Mouse (Mus musculus): Measurements from ENCODE around the gene Utp3. TPM values are rescaled to one million over a fixed set of nuclear protein-coding genes. Genes with fewer than 3 reads are reported as not detected.

The Utp3 gene
- total and polyA plus RNA-seq, 2 experiments from 2014 or later, result 29.6 to 53.9 TPM

DNA sequence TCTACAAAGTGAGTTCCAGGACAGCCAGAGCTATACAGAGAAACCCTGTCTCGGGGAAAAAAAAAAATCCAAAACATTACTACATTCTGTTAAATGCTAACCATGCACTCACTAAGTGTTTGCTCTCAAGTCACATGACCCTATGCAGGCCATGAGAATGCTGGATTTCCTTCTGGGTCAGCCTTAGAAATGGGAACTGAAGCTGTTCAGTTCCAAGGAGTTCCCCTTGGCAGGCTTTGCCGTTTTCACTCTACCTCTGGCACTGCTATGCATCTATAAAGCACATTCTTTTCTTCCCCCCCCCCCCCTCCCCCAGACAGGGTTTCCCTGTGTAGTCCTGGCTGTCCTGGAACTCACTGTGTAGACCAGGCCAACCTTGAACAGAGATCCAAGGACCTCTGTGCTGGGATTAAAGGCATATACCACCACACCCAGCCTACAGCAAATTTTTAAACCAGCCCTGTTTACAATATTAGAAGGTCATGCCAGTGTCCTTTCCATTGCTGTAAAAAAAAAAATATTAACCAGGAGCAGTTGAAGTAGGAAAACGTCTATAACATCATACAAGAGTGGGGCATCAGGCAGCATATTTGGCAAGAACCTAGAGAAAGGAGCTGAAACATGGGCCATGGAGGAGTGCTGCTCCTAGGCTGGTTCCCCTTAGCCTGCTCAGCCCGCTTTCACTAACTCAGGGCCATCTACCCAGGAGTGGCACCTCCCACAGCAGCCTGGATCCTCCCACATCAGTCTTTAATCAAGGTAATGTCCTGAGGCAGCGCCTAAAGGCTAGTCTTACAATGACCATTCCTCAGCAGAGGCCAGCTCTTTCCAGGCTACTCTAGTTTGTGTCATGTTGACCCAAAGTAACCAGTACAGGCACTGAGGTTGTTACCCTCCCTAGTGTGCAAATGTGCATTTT, 41.5 kb downstream of the Utp3 start:
- peaks cover 13% of the 10 kb centered on the region; the same call in 1 of the 2 replicates for H3K36me3 ChIP-seq (ENCODE audit: insufficient read depth)
- H3K27ac ChIP-seq (ENCODE audit: low read depth, low read length), result no peak overlapping the region
- 79% methylated on average over 5 of the region's 5 CpGs for WGBS
- H3K4me3 ChIP-seq (ENCODE audit: low read depth, low read length), result no peak overlapping the region
- H3K4me1 ChIP-seq (ENCODE audit: insufficient read depth), result no peaks in the 10 kb centered on the region
- TF ChIP-seq CTCF (IDR thresholded peaks at IDR 0.05; ENCODE audit: low read depth), result no peak
- ATAC-seq (no peak), DNase-seq (no peak)
- H3K9ac ChIP-seq, result no peak overlapping the region
- H3K9me3 ChIP-seq (ENCODE audit: low read length), result no peaks in the 10 kb centered on the region
- no peak overlapping the region for H3K4me2 ChIP-seq (ENCODE audit: low read depth)
- H3K27me3 ChIP-seq (ENCODE audit: insufficient read depth, low read length), result no peaks in the 10 kb centered on the region

DNA sequence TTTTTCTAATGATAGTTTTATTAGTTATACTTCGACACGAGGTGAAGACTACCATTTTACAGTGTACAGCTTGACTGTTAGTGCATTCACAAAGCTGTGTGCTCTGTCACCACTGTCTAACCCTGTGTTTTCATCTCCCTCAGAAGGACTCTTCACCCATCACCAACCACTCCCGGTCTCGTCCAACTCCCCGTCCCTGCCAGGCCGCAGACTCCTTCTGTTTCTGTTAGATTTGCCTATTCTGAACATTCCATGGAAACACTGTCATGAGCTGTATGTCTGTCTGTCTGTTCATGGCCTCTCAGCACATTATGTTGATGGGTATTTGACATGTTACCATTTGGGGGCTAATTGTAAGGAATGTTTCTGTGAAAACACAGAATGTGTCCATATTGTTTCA, 44.7 kb downstream of the Utp3 start:
- DNase-seq (no peak), ATAC-seq (no peak)
- Histone ChIP-seq H3K4me3 (ENCODE audit: low read depth, low read length) (no peak overlapping the region), H3K9ac (no peak overlapping the region), H3K36me3 (ENCODE audit: insufficient read depth) (peaks cover 10% of the 10 kb centered on the region; the same call in 1 of the 2 replicates), H3K4me1 (ENCODE audit: insufficient read depth) (no peaks in the 10 kb centered on the region), H3K9me3 (ENCODE audit: low read length) (no peaks in the 10 kb centered on the region), H3K4me2 (ENCODE audit: low read depth) (no peak overlapping the region), H3K27me3 (ENCODE audit: insufficient read depth, low read length) (no peaks in the 10 kb centered on the region), H3K27ac (ENCODE audit: low read depth, low read length) (no peak overlapping the region)
- 89% methylated on average over 6 of the region's 6 CpGs for WGBS
- no peak for TF ChIP-seq CTCF (IDR thresholded peaks at IDR 0.05; ENCODE audit: low read depth)

- no peak for TF ChIP-seq CTCF (IDR thresholded peaks at IDR 0.05; ENCODE audit: low read depth)
- Histone ChIP-seq H3K4me3 (ENCODE audit: low read depth, low read length) (no peak overlapping the region), H3K27me3 (ENCODE audit: insufficient read depth, low read length) (no peaks in the 10 kb centered on the region), H3K4me2 (ENCODE audit: low read depth) (no peak overlapping the region), H3K36me3 (ENCODE audit: insufficient read depth) (peaks cover 13% of the 10 kb centered on the region; the same call in 1 of the 2 replicates), H3K27ac (ENCODE audit: low read depth, low read length) (no peak overlapping the region), H3K4me1 (ENCODE audit: insufficient read depth) (no peaks in the 10 kb centered on the region), H3K9me3 (ENCODE audit: low read length) (no peaks in the 10 kb centered on the region), H3K9ac (no peak overlapping the region)
- WGBS, result 82% methylated on average over 2 of the region's 2 CpGs
- DNase-seq (no peak), ATAC-seq (no peak)
Measured at GRCm38 (mm10) chr5:88602030-88602429, 47.8 kb downstream of the Utp3 start.

- H3K9ac ChIP-seq, result no peak overlapping the region
- no peak for TF ChIP-seq CTCF (IDR thresholded peaks at IDR 0.05; ENCODE audit: low read depth)
- H3K4me3 ChIP-seq (ENCODE audit: low read depth, low read length), result no peak overlapping the region
- H3K4me1 ChIP-seq (ENCODE audit: insufficient read depth), result no peaks in the 10 kb centered on the region
- DNase-seq, result no peak
- H3K9me3 ChIP-seq (ENCODE audit: low read length), result no peaks in the 10 kb centered on the region
- 88% methylated on average over 3 of the region's 3 CpGs for WGBS
- ATAC-seq, result no peak
- no peak overlapping the region for H3K27ac ChIP-seq (ENCODE audit: low read depth, low read length)
- no peaks in the 10 kb centered on the region for H3K27me3 ChIP-seq (ENCODE audit: insufficient read depth, low read length)
- no peak overlapping the region for H3K4me2 ChIP-seq (ENCODE audit: low read depth)
- H3K36me3 ChIP-seq (ENCODE audit: insufficient read depth), result peaks cover 13% of the 10 kb centered on the region; the same call in 1 of the 2 replicates
Measured at GRCm38 (mm10) chr5:88602713-88603112, 48.5 kb downstream of the Utp3 start.

DNA sequence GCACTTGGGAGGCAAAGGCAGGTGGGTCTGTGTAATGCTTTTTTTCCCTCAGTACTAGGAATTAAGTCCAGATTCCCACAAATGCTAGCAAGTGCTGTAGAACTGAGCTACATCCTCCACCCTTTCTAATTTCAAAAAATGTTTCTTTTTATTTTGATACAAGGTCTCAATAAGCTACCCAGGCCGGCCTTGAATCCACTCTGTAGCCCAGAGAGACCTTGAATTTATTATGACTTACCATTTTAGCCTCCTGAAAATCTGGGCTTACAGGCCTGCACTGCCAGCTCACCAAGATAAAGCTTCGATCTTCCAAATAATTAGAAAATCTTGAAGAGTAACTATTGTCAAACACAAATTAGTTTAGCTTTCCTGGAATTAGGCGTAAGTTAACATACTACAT, 49.8 kb downstream of the Utp3 start:
- DNase-seq (no peak), ATAC-seq (no peak)
- Histone ChIP-seq H3K9ac (no peak overlapping the region), H3K36me3 (ENCODE audit: insufficient read depth) (peaks cover 10% of the 10 kb centered on the region; the same call in 1 of the 2 replicates), H3K4me1 (ENCODE audit: insufficient read depth) (no peaks in the 10 kb centered on the region), H3K4me3 (ENCODE audit: low read depth, low read length) (no peak overlapping the region), H3K27ac (ENCODE audit: low read depth, low read length) (no peak overlapping the region), H3K4me2 (ENCODE audit: low read depth) (no peak overlapping the region), H3K27me3 (ENCODE audit: insufficient read depth, low read length) (no peaks in the 10 kb centered on the region), H3K9me3 (ENCODE audit: low read length) (no peaks in the 10 kb centered on the region)
- 95% methylated on average over 3 of the region's 3 CpGs for WGBS
- no peak for TF ChIP-seq CTCF (IDR thresholded peaks at IDR 0.05; ENCODE audit: low read depth)

- H3K4me1 ChIP-seq (ENCODE audit: insufficient read depth), result no peaks in the 10 kb centered on the region
- H3K9me3 ChIP-seq (ENCODE audit: low read length), result no peaks in the 10 kb centered on the region
- H3K36me3 ChIP-seq (ENCODE audit: insufficient read depth), result peaks cover 9% of the 10 kb centered on the region; the same call in 1 of the 2 replicates
- H3K9ac ChIP-seq, result no peak overlapping the region
- DNase-seq (no peak), ATAC-seq (no peak)
- TF ChIP-seq CTCF (IDR thresholded peaks at IDR 0.05; ENCODE audit: low read depth), result no peak
- H3K27me3 ChIP-seq (ENCODE audit: insufficient read depth, low read length), result no peaks in the 10 kb centered on the region
- no peak overlapping the region for H3K27ac ChIP-seq (ENCODE audit: low read depth, low read length)
- H3K4me3 ChIP-seq (ENCODE audit: low read depth, low read length), result no peak overlapping the region
- 96% methylated on average over 7 of the region's 7 CpGs for WGBS
- no peak overlapping the region for H3K4me2 ChIP-seq (ENCODE audit: low read depth)
Measured at GRCm38 (mm10) chr5:88604641-88605358, 50.5 kb downstream of the Utp3 start.

Other genes starting within 250 kb of the Utp3 start
- not detected in 2 replicates for gene Prol1, start 237.2 kb upstream of the Utp3 start, total RNA-seq (2014; rRNA removed)
- gene Prol1, start 237.2 kb upstream of the Utp3 start, polyA plus RNA-seq (2015; fragmentation: Nextera tagmentation; extraction: Ambion mirVana), result not detected in 2 replicates
- not detected in 2 replicates for gene Amtn, start 178.4 kb upstream of the Utp3 start, total RNA-seq (2014; rRNA removed)
- not detected in 2 replicates for gene Amtn, start 178.4 kb upstream of the Utp3 start, polyA plus RNA-seq (2015; fragmentation: Nextera tagmentation; extraction: Ambion mirVana)
- not detected in 2 replicates for gene Ambn, start 98.5 kb upstream of the Utp3 start, total RNA-seq (2014; rRNA removed)
- not detected in 2 replicates for gene Ambn, start 98.5 kb upstream of the Utp3 start, polyA plus RNA-seq (2015; fragmentation: Nextera tagmentation; extraction: Ambion mirVana)
- not detected in 2 replicates for gene Enam, start 66.5 kb upstream of the Utp3 start, total RNA-seq (2014; rRNA removed)
- gene Enam, start 66.5 kb upstream of the Utp3 start, polyA plus RNA-seq (2015; fragmentation: Nextera tagmentation; extraction: Ambion mirVana), result not detected in 2 replicates
- gene Jchain, start 26.6 kb upstream of the Utp3 start, total RNA-seq (2014; rRNA removed), result 0.14 and 0.23 TPM in 2 replicates
- gene Jchain, start 26.6 kb upstream of the Utp3 start, polyA plus RNA-seq (2015; fragmentation: Nextera tagmentation; extraction: Ambion mirVana), result 0.28 and 0.33 TPM in 2 replicates
- 291 and 319 TPM in 2 replicates for gene Rufy3, start 10.6 kb downstream of the Utp3 start, total RNA-seq (2014; rRNA removed)
- gene Rufy3, start 10.6 kb downstream of the Utp3 start, polyA plus RNA-seq (2015; fragmentation: Nextera tagmentation; extraction: Ambion mirVana), result 133 and 214 TPM in 2 replicates
- 51.9 and 68.0 TPM in 2 replicates for gene Grsf1, start 121.7 kb downstream of the Utp3 start, total RNA-seq (2014; rRNA removed)
- gene Grsf1, start 121.7 kb downstream of the Utp3 start, polyA plus RNA-seq (2015; fragmentation: Nextera tagmentation; extraction: Ambion mirVana), result 50.2 and 58.1 TPM in 2 replicates
- gene Mob1b, start 166.4 kb downstream of the Utp3 start, total RNA-seq (2014; rRNA removed), result 12.3 and 14.9 TPM in 2 replicates
- gene Mob1b, start 166.4 kb downstream of the Utp3 start, polyA plus RNA-seq (2015; fragmentation: Nextera tagmentation; extraction: Ambion mirVana), result 4.4 and 7.8 TPM in 2 replicates
- 23.1 and 28.9 TPM in 2 replicates for gene Dck, start 210.5 kb downstream of the Utp3 start, total RNA-seq (2014; rRNA removed)
- gene Dck, start 210.5 kb downstream of the Utp3 start, polyA plus RNA-seq (2015; fragmentation: Nextera tagmentation; extraction: Ambion mirVana), result 24.6 and 30.3 TPM in 2 replicates

Measured in forebrain, postnatal 0 days (tissue).